Mouse (Mus musculus): ENCODE measurements at regions not wholly inside any gene's neighbourhood (a gene's known extent, or its start where the extent isn't known, plus 50 kb on each side); places are given as distances from the start of the nearest gene placed in this dataset.

DNA sequence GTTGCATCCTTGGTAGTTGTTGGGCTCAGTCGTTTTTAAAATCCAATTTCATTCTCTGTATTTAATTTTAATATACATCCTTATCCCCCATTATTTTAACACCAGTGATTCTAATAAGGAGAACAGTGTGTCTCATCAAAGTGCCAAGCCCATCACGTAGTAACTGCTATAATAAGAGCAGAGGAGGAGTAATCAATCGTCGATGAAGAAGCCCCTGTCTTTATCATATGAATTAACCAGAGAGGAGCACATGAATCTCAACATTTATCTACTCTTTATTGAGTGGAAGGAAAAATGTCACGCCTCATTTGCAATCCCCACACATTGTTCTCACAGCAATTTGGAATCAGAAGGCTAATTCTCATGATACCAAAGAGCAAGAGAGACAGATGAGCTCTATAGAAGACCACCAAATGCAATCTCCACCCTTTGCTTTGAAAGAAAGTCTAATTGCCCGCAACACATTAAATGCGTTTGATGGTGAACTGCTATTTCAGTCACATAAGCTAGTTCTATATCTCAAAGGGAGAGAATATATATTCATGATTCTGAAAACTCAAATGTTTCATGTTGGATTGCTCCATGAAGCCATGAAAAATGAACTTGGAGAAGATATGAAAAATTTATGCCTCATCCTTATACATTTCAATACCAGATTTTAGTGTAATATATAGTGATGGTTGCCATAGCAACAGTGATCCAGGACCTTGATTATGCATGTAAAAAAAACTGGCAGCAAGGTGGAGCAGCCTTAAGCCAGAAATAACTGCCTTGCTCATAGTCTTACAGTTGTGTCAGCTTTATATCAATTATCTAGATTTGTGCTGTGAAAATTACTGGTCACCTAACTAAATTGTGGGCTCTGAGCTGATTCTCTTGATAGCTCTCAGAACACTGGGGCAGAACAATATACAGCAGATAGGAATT, 244.2 kb downstream of the Tmsb4x start:
- no peak for DNase-seq

GRCm38 (mm10) chrX:166952528-166953189, 256.5 kb downstream of the Tmsb4x start:
- no peak for DNase-seq

DNA sequence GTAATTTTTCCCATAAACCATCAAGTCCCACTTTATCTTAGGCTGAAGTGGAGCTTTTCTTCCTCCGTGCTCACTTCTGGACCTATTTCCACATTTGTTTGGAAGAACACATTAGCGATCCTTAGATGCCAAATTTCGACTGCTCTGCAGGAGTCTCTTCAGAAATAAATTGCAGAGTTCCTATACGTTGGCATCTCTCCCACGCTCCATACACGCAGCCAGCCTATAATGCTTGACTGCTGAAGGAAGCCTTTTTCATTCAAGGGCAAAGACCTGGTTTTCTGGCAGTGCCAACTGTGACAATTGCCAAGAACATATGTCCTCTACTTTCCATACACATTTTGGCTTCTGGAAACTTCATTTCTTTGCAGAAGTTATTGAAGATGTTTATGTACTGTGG, 258.1 kb downstream of the Tmsb4x start:
- DNase-seq = no peak

DNA sequence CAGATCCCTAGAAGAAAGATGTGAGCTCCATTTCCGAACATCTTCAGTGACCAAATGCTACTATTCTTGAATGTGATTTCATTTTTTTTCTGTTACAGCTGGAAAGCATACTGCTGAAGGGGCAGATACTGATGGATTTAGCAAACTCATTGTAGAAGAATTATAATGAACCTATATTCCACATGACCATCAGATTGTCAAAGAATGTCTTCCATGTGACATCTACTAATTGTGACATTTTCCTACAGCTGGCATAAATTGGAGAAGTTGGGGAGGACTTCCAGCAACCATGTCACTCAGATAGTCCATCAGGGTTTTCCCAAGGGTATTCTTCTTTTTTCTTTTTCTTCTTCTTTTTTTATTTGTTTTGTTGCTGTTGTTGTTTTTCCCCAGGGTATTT, 263.2 kb downstream of the Tmsb4x start:
- no peak for DNase-seq

DNA sequence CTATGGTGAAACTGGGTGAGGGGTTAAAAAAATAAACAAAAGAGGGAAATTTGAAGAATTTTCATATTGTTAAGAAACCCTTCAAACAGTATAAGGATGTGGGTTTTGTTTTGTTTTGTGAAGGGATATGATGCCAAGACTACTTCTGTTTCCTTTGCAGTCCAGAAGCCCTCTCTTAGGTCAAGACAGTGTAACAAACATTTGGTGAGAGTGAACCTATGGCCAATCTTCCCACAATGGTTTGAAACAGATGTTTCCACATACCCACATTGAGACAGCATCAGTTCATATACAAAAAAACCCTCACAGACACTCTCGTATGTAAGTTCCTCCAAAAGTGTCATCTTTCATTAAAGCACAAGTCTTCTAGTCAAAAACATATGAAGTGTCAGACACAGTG, 263.6 kb downstream of the Tmsb4x start:
- DNase-seq = no peak

GRCm38 (mm10) chrX:166933766-166934165, 275.3 kb downstream of the Tmsb4x start:
- no peak for DNase-seq

DNA sequence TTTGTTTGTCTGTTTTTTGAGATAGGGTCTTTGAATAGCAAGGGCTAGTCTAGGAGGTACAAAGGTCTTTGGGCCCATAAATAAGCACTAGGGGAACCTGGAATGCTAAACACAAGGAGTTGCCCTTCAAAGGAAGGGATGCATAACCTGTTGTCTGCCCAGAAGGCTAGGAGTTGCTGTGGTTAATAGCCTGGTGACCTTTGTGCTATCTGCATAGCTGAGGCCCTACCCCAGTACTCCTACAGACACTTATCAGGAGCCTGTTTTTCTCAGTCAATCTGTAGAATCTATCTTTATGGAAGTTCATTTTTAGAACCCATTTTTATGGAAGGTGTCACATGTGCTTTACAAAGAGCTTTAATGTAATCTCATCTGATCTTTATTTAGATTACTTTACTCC, 276.6 kb downstream of the Tmsb4x start:
- DNase-seq = no peak

GRCm38 (mm10) chrX:166931048-166931447, 278.1 kb downstream of the Tmsb4x start:
- DNase-seq = no peak

GRCm38 (mm10) chrX:166929716-166930420, 279.2 kb downstream of the Tmsb4x start:
- no peak for DNase-seq

- no peak for DNase-seq
These were observed 293.7 kb downstream of the Tmsb4x start for GRCm38 (mm10) chrX:166915356-166915953.

- no peak for DNase-seq
These were observed 302.5 kb downstream of the Tmsb4x start for GRCm38 (mm10) chrX:166906602-166907001.

- DNase-seq = no peak
These were observed 308.4 kb downstream of the Tmsb4x start for GRCm38 (mm10) chrX:166900761-166901160.

- DNase-seq = no peak
These were observed 309.7 kb upstream of the Egfl6 start for GRCm38 (mm10) chrX:166895199-166895598.

DNA sequence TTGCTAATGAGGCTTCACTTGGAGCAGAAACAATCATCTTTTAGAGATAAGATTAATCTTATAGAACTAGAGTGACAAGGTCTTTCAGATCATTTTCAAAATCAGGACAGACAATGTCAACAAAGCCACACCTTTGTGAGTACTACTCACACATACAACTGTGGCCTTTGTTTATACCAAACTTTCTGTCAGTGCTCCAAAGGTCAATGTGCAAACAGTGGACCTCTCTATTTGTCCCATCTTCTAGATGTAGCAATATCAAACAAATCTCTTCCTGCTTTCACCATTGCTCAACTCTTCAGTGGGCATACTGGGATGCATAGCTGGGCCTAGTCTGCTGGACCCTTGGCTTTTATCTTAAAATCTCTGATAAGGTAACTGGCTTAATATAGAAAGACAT, 300.9 kb upstream of the Egfl6 start:
- DNase-seq = no peak

DNA sequence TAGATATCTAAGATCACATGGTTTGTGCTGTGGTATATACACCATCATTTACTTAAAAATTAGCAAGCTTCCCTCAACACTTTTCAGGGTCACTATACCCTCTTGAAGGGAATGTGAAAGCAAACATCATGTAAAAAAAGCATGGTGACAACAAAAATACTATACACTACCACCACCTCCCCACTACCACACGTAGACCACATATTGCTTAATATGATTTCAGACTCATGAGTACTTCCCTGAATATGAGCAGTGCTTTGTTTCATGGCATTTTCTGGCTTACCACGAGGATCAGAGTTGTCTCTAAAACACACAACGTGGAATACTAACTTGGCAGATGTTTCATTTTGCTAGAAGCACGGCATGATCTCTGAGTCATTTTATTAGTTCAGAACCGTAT, 284.0 kb upstream of the Egfl6 start:
- no peak for DNase-seq

- DNase-seq = no peak
These were observed 282.2 kb upstream of the Egfl6 start for GRCm38 (mm10) chrX:166867692-166868091.

Small RNAs in the stretch of these regions (microRNA-seq; reads per million reads assigned to microRNA genes)
- gene Gm22368 (0 reads per million in 2 experiments), gene Gm44376 (0 reads per million in 2 experiments)
